Mouse (Mus musculus): ENCODE measurements around the gene Abcc9.

The Abcc9 gene

GRCm38 (mm10) chr6:142550871-142551270 lies 151.2 kb downstream of the Abcc9 start:
- no peak for DNase-seq (ENCODE audit: low read depth, low spot score)

- DNase-seq (ENCODE audit: low read depth, low spot score): no peak
Measured at GRCm38 (mm10) chr6:142548377-142548776, 153.7 kb downstream of the Abcc9 start.

- DNase-seq (ENCODE audit: low read depth, low spot score): no peak
Measured at GRCm38 (mm10) chr6:142545132-142545531, 157.0 kb downstream of the Abcc9 start.

GRCm38 (mm10) chr6:142543648-142544047 lies 158.5 kb downstream of the Abcc9 start:
- no peak for DNase-seq (ENCODE audit: low read depth, low spot score)

- no peak for DNase-seq (ENCODE audit: low read depth, low spot score)
Measured at GRCm38 (mm10) chr6:142542800-142543175, 159.3 kb downstream of the Abcc9 start.

GRCm38 (mm10) chr6:142542082-142542799 lies 159.9 kb downstream of the Abcc9 start:
- DNase-seq (ENCODE audit: low read depth, low spot score): no peak

- no peak for DNase-seq (ENCODE audit: low read depth, low spot score)
Measured at GRCm38 (mm10) chr6:142540561-142541160, 161.5 kb downstream of the Abcc9 start.

- DNase-seq (ENCODE audit: low read depth, low spot score): no peak
Measured at GRCm38 (mm10) chr6:142540131-142540530, 162.0 kb downstream of the Abcc9 start.

- no peak for DNase-seq (ENCODE audit: low read depth, low spot score)
Measured at GRCm38 (mm10) chr6:142538503-142538902, 163.6 kb downstream of the Abcc9 start.
